9 mouse cellular contexts compared by ENCODE assay signal in genomic region chr11:97176851-97177250, GRCm38 (mm10). TPM values are rescaled to one million over a fixed set of nuclear protein-coding genes. Genes with fewer than 3 reads are reported as not detected.
DNase-seq lines count a peak whose midpoint lies in the region; ATAC-seq and TF ChIP-seq lines count a peak whose summit lies in the region.
"Had no signal": no experiment of that assay in that cellular context is flagged by ENCODE, and none has a peak within 500 bp of the region (broad histone marks: within the 10 kb centered on the region; RNA-seq: fewer than 3 reads in every experiment).

No protein-coding gene starts in this region.

- H3K9ac ChIP-seq in limb, embryonic 14.5 days (ENCODE audit: low read depth, low read length, severe bottlenecking): no peak overlapping the region
- H3K9ac ChIP-seq: limb, embryonic 13.5 days had no signal

- no peak overlapping the region for H3K4me3 ChIP-seq in layer of hippocampus, adult 2 months
- no peak overlapping the region for H3K4me3 ChIP-seq in cortical plate, adult 2 months (ENCODE audit: insufficient read depth, low read length)
- no peak overlapping the region for H3K4me3 ChIP-seq in limb, embryonic 14.5 days (replicated peaks; ENCODE audit: low read length)
- H3K4me3 ChIP-seq: limb, embryonic 13.5 days had no signal

- H3K4me2 ChIP-seq in limb, embryonic 14.5 days (replicated peaks; ENCODE audit: low read depth, low read length, severe bottlenecking): no peak overlapping the region
- H3K4me2 ChIP-seq: limb, embryonic 13.5 days had no signal

- H3K4me1 ChIP-seq in cortical plate, adult 2 months (ENCODE audit: control insufficient read depth, insufficient read depth, low read length): peaks cover 2% of the 10 kb centered on the region; the same call in 1 of the 2 replicates
- H3K4me1 ChIP-seq in limb, embryonic 14.5 days (ENCODE audit: control insufficient read depth, insufficient read depth, low read length): no peaks in the 10 kb centered on the region
- H3K4me1 ChIP-seq: limb, embryonic 13.5 days had no signal

- no peak overlapping the region for H3K27ac ChIP-seq in layer of hippocampus, adult 2 months
- H3K27ac ChIP-seq in cortical plate, adult 2 months (ENCODE audit: insufficient read depth, low read length): no peak overlapping the region
- H3K27ac ChIP-seq in limb, embryonic 14.5 days (replicated peaks; ENCODE audit: low read depth, low read length): no peak overlapping the region
- H3K27ac ChIP-seq: limb, embryonic 13.5 days had no signal

- H3K36me3 ChIP-seq in limb, embryonic 14.5 days (ENCODE audit: control insufficient read depth, insufficient read depth, low read length): peaks cover 99% of the 10 kb centered on the region
- peaks cover 23% of the 10 kb centered on the region for H3K36me3 ChIP-seq in splenic B cell, adult 2 months (ENCODE audit: control insufficient read depth, insufficient read depth, low read length, poor library complexity, severe bottlenecking)

- peak; percentile 40 for DNase-seq in adrenal gland, adult 2 months
- no peak for DNase-seq in adrenal gland, adult 8-10 months
- DNase-seq in layer of hippocampus, adult 2 months (ENCODE audit: low spot score in 2 of 2): peak; percentile 55 to 58
- no peak for DNase-seq in layer of hippocampus, adult 9-10 months (ENCODE audit: low spot score)
- peak; percentile 77 for DNase-seq in ES-CJ7 (ENCODE audit: low read depth, low spot score)
- peak; percentile 73 for DNase-seq in limb, embryonic 14.5 days (ENCODE audit: low spot score)
- peak; percentile 71 for DNase-seq in splenic B cell, adult 2 months (ENCODE audit: low read depth, low spot score)

- no peak for TF ChIP-seq POLR2A in cortical plate, adult 2 months (IDR thresholded peaks at IDR 0.05; ENCODE audit: extremely low read depth, insufficient read depth, low read length)
- no peak for TF ChIP-seq POLR2A in limb, embryonic 14.5 days (IDR thresholded peaks at IDR 0.05; ENCODE audit: borderline replicate concordance, extremely low read depth, insufficient read depth, insufficient read length)

- peak; percentile 84 for TF ChIP-seq CTCF in layer of hippocampus, adult 2 months (conservative IDR thresholded peaks at IDR 0.05)
- TF ChIP-seq CTCF in cortical plate, adult 2 months (IDR thresholded peaks at IDR 0.05; ENCODE audit: extremely low read depth, insufficient read depth, low read length): peak; percentile 58

- no peaks in the 10 kb centered on the region for H3K9me3 ChIP-seq in limb, embryonic 14.5 days (ENCODE audit: control insufficient read depth, low read length)
- H3K9me3 ChIP-seq: limb, embryonic 13.5 days had no signal

- 53% methylated on average over 3 of the region's 3 CpGs for WGBS in limb, embryonic 14.5 days

- H3K27me3 ChIP-seq in limb, embryonic 14.5 days (ENCODE audit: control insufficient read depth, insufficient read depth, low read length): no peaks in the 10 kb centered on the region
- no peaks in the 10 kb centered on the region for H3K27me3 ChIP-seq in splenic B cell, adult 2 months (ENCODE audit: control insufficient read depth, insufficient read depth, low read length, poor library complexity, severe bottlenecking)
- H3K27me3 ChIP-seq: limb, embryonic 13.5 days had no signal

- ATAC-seq in limb, embryonic 14.5 days (ENCODE audit: low FRiP score, low read depth): no peak

RNA-seq across cellular contexts. Expression of gene Kpnb1, which starts 10.8 kb away (rescaled TPM):
- total RNA-seq in adrenal gland, adult 2 months (2021): 100 to 1,000 TPM in 1 of 2 experiments, 10 to 100 TPM in 1; 98.1 to 113 TPM
- polyA plus RNA-seq in adrenal gland, adult 2 months (2012; rRNA removed): 8.8 and 11.4 TPM in 2 replicates
- 100 to 1,000 TPM; 115 to 133 (median 124) TPM for total RNA-seq in adrenal gland, adult 8-10 months (2022)
- 100 to 1,000 TPM; 128 to 133 TPM for total RNA-seq in layer of hippocampus, adult 2 months (2021)
- 73.2 and 76.8 TPM in 2 replicates for polyA plus RNA-seq in cortical plate, adult 2 months (2012; rRNA removed)
- polyA plus RNA-seq in limb, embryonic 14.5 days (2012; rRNA removed): 123 and 145 TPM in 2 replicates
- 71.5 and 71.8 TPM in 2 replicates for polyA plus RNA-seq in limb, embryonic 14.5 days (2014; fragmentation: Nextera tagmentation; extraction: Ambion mirVana)

RNA-seq across cellular contexts. Expression of gene Tbkbp1, which starts 25.6 kb away (rescaled TPM):
- total RNA-seq in adrenal gland, adult 2 months (2021): 10 to 100 TPM in 1 of 2 experiments, 1 to 10 TPM in 1; 9.7 to 13.1 TPM
- 33.8 and 53.8 TPM in 2 replicates for polyA plus RNA-seq in adrenal gland, adult 2 months (2012; rRNA removed)
- 10 to 100 TPM in 3 of 4 experiments, 1 to 10 TPM in 1; 9.5 to 13.8 (median 11.6) TPM for total RNA-seq in adrenal gland, adult 8-10 months (2022)
- total RNA-seq in layer of hippocampus, adult 2 months (2021): 10 to 100 TPM; 91.8 to 96.9 TPM
- 54.5 and 59.5 TPM in 2 replicates for polyA plus RNA-seq in cortical plate, adult 2 months (2012; rRNA removed)
- polyA plus RNA-seq in limb, embryonic 14.5 days (2012; rRNA removed): 62.2 and 82.9 TPM in 2 replicates
- 9.7 and 11.6 TPM in 2 replicates for polyA plus RNA-seq in limb, embryonic 14.5 days (2014; fragmentation: Nextera tagmentation; extraction: Ambion mirVana)

Comparison
In these comparisons a context has a peak if more than half of its experiments do, and no peak if none do; other contexts are left out.
1. DNase-seq: peak in adrenal gland, adult 2 months (single experiment), layer of hippocampus, adult 2 months (2 of 2), ES-CJ7 (single experiment), limb, embryonic 14.5 days (single experiment) and splenic B cell, adult 2 months (single experiment); none in adrenal gland, adult 8-10 months (single experiment) and layer of hippocampus, adult 9-10 months (single experiment).
2. RNA of gene Tbkbp1, which starts 25.6 kb away (total RNA-seq): 91.8 to 96.9 TPM in layer of hippocampus, adult 2 months; 9.7 to 13.1 TPM in adrenal gland, adult 2 months and 9.5 to 13.8 TPM in adrenal gland, adult 8-10 months; every median in the first group is over 4 times any median in the second.